Mouse (Mus musculus): ENCODE measurements around the gene Pik3c2a.

DNA sequence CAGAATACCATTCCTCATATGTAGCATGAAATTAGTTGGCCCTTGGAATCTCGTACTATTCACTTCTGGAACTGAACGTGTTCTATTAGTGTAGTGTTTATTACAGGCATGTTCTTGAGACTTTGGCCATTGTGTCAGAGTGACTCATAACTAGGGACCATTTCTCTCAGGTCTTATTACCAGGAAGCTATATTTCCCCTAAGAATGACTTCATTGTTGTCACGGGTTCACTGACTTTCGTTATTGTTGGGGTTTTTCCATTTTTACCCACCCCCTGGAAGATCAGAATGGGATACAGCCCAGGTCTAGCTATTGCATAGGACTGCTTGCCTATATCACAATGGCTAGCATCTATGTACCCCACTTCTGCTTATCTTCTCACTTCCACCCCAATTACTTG is 13.7 kb upstream of the Pik3c2a start:
- no peak for TF ChIP-seq CTCF (IDR thresholded peaks at IDR 0.05; ENCODE audit: low read depth, low read length)
- TF ChIP-seq POLR2A (IDR thresholded peaks at IDR 0.05; ENCODE audit: borderline replicate concordance, low read depth, low read length): no peak

Measured in bone marrow macrophage, adult 2 months (primary cell).